Mouse (Mus musculus) neutrophil, adult 5-6 weeks (primary cell): Measurements from ENCODE around the gene Mrpl49. TPM values are rescaled to one million over a fixed set of nuclear protein-coding genes. Genes with fewer than 3 reads are reported as not detected.

Source experiments
- ATAC-seq: fragments of 151-379, 151-347 bp; 2 replicates; pipeline ENCODE4 v1.8.0; 2017; ENCODE audit warnings: mild to moderate bottlenecking, moderate TSS enrichment; ENCODE audit not compliant: insufficient number of reproducible peaks, poor library complexity, low FRiP score, severe bottlenecking; ENCODE audit errors: extremely low read depth
- total RNA-seq: library from RNA; stranded (forward); fragments of 200-1000 nt; gene quantifications from 2 replicates; pipeline ENCODE4 v1.2.3, GENCODE M21; 2017

Mrpl49 gene
- total RNA-seq, 1 experiment from 2014 or later = 29.2 TPM

DNA sequence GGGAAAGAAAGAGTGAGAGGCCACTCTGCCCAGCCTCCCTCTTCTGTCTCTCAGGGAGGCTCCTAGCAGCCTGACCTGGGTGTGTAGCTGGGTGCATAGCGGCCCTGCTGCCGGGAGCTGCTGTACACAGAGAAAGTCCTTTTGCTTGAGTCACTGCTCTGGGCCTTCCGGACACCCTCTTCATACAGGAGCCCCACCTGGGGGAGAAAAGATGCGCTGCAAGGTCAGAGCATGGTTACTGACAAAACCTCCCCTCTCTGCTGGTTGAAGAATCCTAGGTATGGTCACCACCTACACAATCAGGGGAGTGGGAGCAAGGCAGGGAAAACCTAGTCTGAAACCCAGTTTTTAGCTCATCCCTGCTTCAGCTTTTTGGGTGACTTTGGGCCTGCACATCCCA is 11.4 kb upstream of the Mrpl49 start:
- no peak for ATAC-seq

DNA sequence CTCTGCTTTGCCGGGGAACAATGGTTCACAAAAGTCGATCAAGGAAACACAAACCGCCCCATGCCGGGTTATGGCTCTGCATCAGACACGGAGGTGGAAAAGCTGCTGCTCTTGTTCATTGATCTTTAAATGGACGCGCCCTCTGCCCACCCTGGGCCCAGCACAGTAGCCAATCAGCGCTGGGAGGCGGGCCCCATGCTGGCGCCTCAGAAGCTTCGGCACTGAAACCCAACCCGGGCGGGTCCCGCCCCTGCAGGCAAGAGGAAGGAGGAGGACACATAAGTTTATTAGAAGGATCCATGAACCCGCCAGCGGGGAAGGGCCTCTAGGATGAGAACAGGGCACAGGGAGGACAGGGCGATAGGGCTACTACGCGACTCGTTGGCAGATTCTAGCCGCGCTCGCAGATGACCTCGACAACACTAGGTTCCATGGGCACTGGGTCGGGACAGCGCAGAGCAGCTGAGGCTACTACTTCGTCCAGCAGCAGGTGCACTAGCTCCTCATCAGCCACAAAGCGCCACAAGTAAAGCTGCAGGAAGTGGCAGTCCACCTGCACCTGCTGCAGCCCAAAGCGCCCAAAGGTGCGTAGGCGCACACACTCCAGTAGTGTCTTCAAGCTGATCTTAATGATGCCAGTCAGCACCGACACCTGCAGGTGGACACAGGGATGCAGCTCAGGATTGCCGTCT is 10.3 kb upstream of the Mrpl49 start, which contains the start of gene Tm7sf2:
Gene Tm7sf2 (minus strand): TSS at position 650 of the 692 bp plus-strand sequence.
- peak; percentile 66 for ATAC-seq

DNA sequence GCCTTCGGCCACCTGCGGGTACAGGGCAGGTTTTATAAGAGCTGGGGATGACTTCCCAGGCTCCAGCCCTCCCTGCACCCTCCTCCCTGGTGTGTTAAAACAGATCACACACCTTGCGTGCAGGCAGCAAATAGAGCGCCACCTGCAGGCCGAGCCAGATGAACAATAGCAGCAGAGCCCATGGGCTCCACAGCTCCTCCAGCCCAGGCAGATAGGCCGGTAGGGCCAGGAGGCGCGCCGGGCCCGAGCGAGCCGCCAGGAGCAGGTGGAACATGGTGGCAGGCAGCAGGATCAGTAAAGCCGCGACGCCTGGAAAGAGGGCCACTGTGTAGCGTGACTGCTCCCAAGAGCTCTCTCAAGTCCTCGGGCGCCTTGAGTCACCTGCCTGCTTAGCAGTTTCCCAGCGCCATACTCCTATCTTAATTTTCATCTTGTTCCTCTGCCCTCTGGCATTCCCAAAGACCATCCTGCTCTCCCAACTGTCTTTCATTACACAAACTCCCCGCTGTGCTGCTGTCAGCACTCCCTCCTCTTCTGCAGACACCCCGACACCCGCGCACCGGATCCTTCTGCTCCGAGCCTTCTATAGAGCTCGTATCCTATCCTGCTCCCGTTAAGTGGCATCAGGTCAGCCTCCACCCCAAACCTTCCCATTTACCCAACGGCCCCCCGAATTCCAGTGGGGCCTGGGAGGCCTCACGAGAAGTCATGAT is 9.6 kb upstream of the Mrpl49 start:
- peak; percentile 76 for ATAC-seq

DNA sequence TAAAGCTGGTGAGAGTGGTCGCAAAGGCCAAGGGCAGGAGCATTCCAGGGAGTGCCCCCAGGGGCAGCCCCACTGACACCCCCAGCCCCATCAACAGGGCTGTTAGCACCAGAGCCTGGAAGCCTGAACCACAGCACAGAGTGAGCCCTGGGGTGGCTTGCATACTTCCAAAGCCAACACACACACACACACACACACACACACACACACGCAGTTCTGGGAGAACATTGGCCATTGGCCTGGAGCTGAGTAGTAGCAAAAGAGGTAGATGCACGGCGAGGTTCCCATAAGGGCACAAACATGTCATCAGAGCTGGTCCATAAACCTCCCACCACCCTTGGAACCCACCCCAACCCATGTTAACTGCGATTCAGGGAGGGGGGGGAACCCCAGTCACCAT is 9.0 kb upstream of the Mrpl49 start:
- no peak for ATAC-seq

DNA sequence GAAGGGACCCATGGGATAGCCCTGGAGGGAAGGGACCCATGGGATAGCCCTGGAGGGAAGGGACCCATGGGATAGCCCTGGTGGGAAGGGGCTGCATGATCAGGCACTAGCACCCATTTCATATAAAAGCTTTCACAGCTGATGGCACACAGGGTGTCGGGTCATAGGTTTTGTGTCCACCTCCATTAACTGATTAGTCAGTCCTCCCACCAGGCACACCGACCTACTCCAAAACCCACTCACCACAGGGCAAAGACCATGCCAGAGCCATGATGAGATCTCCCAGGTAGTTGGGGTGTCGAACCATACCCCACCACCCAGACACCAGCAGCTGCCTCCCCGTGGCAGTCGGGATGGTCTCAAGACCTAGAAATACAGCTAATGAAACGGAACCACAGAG is 5.5 kb upstream of the Mrpl49 start:
- no peak for ATAC-seq

DNA sequence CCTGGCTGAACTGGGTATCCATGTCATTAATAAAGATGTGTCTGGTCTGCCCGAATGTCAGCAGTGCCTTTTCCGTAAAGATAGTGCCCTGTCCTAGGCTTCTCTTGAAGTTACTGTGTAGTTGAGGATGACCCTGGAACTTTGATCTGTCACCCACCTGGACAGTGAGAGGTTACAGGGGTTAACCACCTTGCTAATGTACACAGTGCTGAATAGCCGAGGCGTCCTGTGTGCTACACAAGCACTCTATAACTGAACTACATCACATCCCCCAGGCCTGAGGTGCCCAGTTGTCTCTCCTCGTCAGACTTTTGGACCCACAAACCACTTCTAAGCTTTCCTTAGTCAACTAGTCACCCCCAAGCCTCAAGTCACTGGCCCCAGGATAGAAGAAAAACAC is 4.8 kb upstream of the Mrpl49 start:
- no peak for ATAC-seq

DNA sequence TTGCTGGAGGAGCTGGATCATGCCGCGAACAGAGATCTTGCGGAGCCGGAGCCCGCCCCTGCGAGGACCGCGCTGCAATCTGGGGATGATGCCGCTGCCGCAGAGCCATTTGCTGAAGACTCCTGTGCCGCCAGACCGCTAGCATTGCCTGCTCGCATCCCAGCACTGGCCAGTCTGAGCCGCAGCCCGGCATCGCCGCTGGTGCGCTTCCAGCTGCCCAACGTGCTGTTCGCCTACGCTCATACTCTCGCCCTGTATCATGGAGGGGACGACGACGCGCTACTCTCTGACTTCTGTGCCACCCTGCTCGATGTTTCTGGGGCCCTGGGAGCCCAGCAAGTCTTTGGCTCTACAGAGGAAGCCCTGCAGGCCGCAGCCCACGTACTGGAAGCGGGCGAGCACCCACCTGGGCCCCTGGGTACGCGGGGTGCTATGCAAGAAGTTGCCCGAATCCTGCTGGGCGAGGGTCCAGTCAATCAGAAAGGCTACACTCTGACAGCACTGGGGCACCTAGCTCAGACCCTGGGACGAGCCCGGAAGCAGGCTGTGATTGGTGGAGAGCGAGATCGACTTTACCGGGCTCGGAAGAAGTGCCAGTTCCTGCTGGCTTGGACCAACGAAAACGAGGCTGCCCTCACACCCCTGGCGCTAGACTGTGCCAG is 4.2 kb upstream of the Mrpl49 start:
- peak; percentile 11; the same call in 1 of the 2 replicates for ATAC-seq

DNA sequence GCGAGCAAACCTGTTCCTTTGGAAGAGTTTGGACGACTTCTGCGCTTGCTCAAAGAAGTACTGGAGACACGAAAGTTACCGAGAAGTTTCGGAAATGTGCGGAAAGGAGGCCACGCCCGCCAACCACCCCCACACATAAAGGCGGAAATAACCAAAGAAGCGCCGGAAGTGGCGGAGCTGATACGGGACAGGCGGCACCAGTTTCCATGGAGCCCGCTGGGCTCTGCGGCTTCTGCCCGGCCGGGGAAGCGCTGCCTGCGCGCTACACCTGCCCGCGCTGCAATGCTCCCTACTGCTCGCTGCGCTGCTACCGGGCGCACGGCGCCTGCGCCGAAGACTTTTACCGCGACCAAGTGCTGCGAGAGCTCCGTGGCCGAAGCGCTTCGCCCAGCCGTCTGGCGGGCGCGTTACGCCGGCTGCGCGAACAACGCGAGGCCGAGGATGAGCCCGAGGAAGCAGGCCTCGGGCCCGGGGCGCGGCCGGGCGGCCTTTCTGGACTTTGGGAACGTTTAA is 3.5 kb upstream of the Mrpl49 start, which contains the start of gene Znhit2:
Gene Znhit2 (plus strand): TSS at position 172 of the 513 bp plus-strand sequence.
- peak; percentile 72 for ATAC-seq

DNA sequence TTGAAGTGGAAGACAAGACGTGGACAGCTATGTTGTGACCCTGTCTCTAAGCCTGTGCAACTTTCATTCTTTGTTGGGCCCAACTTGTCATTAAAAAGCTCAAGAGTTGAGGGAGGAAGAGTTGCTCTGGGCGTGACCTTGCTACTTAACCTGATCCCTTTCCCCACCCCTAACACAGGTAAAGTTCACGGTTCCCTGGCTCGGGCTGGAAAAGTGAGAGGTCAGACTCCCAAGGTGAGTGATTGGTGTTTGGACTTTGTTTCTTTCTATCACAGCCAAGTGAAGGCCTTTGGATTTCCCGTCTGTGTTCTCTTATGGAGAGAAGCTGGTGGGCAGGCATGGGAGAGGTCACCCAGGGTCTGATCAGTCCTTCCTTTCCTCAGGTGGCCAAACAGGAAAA is 1.4 kb upstream of the Mrpl49 start:
- no peak for ATAC-seq

DNA sequence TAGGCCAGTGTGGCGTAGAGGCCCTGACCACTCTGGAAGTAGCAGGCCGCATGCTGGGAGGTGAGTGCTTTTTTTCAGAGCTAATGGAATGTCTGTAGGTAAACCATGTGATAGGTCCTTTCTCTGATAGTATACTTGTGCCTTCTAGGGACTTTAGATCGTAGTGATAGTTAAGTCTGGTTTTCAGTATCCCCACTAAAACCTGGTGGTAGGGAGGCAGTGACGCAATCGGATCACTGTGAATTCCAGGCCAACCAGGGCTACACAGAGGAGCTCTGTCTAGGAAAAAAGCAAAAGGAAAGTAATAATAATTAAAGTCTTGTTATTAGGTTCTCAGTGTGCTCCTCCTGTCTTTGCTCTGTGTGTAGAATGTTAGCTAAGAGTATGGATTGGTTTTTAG is 928 bp upstream of the Mrpl49 start:
- ATAC-seq = no peak

DNA sequence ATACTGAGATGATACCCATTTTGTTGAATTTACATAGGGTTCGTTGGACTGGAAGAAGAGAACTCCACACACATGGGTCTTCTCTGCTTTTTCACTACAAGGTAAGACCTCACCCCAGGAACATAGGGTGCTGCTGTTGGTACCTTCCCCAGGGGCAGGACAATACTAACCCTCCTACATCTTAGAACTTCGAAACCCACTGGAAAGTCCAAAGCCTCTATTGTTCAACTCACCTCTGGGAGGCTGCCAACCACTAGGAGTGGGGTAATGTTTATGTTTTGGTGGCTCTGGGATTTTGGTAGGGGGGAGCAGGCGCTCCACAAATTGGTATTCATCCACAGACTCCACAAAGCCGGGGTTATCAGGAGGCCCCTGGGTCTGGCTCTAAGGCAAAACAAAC is 889 bp downstream of the Mrpl49 start:
- no peak for ATAC-seq

DNA sequence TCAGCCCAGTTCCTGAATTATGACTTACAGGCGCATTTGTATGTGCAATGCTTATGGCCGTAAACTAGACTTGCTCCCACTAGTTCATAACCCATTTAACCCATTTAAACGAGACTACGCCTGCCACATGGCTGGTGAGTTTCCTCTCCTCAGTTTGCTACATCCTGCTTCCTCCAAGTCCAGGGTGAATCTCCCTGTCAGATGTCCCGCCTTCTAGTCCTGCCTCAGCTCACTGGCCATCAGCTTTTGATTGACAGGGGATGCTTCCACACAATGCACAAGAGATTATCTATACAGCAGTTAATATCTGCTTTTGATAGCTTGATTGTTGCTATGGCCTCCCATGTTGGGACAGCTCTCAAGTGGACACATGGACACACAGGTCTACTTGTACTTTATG is 3.3 kb downstream of the Mrpl49 start:
- no peak for ATAC-seq

DNA sequence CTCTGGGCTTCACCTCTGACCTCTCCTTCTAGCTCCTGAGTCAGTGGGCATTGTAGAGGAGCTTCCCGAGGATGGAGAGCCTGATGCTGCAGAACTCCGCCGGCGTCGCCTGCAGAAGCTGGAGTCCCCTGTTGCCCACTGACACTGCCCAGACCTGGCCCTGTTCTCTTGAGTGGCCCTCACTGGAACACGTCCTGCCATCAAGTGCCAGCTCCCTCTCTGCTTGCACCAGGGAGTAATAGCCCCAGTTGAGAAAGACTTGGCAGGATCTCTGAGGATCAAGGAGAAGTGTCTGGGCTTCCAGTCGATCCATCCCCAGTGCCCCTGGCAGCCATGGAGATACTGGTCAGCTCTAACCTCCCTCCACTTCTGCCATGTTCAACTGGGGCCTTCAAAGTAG is 5.1 kb downstream of the Mrpl49 start:
- ATAC-seq = no peak

DNA sequence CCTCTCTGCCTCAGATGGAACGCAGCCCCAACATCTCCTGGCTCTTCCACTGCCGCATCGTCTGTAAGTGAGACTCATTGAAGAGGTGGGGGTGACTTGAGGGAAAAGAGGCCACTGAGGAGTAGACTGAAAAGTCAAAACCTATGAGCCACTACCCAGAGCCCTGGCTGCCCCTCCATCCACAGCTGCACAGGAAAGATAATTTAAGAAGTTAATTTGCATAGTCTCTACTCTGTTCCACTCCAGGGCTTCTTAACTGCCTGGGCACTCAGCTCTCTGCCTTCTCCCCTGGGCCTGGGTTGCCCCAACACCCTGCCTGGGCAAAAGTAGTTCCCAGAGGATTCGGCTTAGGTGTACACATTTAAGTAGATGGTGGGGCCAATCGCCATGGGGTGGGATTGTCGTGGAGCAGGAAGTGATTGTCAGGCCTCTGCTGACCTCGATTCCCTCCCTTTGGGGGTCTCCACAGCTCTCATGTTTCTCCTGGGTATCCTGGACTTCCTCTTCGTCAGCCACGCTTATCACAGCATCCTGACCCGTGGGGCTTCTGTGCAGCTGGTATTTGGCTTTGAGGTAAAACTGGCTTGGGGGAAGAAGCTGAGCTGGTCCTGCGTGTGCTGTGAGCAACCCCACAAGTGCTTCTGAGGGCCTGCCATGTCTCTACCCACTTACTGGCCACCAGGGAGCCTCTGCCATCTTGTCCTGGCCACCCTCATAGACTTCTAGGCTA is 8.7 kb downstream of the Mrpl49 start:
- ATAC-seq = peak; percentile 39

DNA sequence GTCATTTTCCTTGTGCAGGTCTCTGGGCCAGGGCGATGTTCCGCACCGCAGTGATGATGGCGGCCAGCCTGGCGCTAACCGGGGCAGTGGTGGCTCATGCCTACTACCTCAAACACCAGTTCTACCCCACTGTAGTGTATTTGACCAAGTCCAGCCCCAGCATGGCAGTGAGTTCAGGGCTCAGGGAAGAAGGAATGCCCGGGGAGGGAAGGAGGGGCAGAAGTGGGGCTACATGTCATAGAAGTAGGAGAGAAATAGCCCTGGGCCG is 9.8 kb downstream of the Mrpl49 start:
- no peak for ATAC-seq

DNA sequence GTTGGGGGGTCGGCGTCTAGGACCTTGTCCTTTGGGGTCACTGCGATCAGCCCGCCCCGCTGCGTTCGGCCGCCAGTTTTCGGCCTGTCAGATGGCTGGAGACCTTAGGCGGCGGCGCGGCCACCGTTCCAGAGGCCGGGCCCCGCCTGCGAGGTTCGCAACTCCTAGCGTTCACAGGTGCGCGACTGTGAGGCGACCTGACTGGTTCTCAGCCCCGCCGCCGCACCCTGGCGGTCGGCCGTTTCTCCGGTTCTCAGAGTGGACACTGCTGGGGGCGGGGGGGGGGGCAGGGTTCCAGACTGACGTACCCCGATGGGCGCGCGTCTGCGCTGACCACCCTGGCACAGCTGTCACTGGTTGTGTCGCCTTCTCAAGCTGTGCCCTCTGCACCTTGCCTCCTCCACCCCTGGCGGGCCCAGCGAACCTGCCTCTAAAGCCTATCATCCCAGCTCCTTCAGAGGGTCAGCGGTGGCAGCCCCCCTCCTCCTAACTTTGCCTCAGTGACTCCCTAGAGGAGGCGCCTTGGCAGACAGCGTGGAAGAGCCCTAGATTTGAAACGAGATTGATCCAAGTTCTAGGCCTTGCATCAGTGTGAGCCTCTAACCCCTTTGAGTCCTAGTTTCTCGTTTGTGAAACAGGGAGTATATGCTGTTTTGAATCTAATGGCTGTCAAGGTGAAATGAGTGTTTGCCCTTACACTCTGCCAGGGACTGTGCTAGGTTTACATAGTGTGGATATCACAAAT is 10.3 kb downstream of the Mrpl49 start:
- no peak for ATAC-seq

DNA sequence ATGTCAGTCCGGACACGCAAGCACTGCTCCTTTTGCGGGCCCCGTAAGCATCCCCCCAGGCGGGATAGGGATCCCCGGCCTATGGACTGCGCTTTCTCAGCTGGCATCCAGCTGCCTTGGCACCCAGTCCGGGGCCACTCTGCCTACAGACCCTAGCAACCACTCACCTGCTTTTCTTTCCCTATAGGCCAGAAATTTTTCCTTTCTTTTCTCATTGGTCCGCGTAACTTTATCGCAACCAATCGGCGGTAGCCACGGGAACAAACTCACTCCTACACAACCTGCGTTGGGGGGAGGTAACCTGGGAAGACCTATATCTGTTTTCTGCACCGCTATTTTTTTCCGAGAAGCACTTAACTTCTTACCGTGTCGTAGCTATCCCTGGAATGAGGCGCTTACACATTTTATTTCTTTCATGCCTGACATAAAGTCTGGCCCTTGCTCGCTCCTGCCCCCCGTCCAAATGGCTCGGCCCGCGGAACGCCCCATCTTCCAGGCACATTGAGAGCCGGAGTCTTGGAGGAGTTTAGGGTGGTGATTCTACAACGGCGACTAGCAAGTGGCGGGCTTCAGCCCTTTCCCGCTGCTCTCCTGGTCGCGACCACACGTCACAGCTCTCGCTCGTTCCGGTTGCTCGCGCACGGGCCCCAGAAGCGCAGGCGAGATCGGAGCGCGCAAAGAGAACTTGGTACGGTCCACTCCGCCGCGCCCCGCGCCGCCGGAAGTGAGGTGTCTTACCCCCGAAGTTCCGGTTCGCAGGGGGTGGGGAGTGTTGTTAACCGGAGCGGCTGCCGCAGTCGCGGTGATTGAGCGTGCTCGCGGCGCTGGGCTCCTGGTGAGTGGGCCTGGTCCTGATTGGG is 11.1 kb downstream of the Mrpl49 start, which contains the start of gene Syvn1:
Gene Syvn1 (plus strand): TSS at position 283 of the 860 bp plus-strand sequence.
- ATAC-seq = peak; percentile 82
